Mouse (Mus musculus) kidney, adult 2 months (tissue): Measurements from ENCODE around the gene Cyp2d40. TPM values are rescaled to one million over a fixed set of nuclear protein-coding genes. Genes with fewer than 3 reads are reported as not detected.
"Not testable (repeated sequence)": the region's sequence is repeated elsewhere in the genome, so short reads cannot be mapped to it uniquely, and the experiment has no call there.

Experiments
- DNase-seq: peaks from one replicate; pipeline ENCODE4 v3.0.0; 2021
- H3K27ac ChIP-seq: fragments of 200-500 bp; 2 replicates; pipeline ENCODE4 v1.5.1; 2012; ENCODE audit warnings: low read depth, low read length, control low read depth, inconsistent platforms; ENCODE audit not compliant: insufficient read depth
- H3K27me3 ChIP-seq: fragments of 200-500 bp; replicated peaks from 2 replicates; pipeline ENCODE4 v1.6.1; 2012; ENCODE audit warnings: mild to moderate bottlenecking, moderate library complexity, low read length, inconsistent platforms; ENCODE audit not compliant: control insufficient read depth, insufficient read depth
- H3K36me3 ChIP-seq: fragments of 200-500 bp; 2 replicates; pipeline ENCODE4 v1.6.1; 2012; ENCODE audit warnings: mild to moderate bottlenecking, moderate library complexity, low read length, inconsistent platforms; ENCODE audit not compliant: control insufficient read depth, insufficient read depth
- H3K4me1 ChIP-seq: fragments of 200-500 bp; 2 replicates; pipeline ENCODE4 v1.6.1; 2011; ENCODE audit warnings: low read length; ENCODE audit not compliant: control insufficient read depth, insufficient read depth
- H3K4me3 ChIP-seq: fragments of 200-500 bp; 2 replicates; pipeline ENCODE4 v1.5.1; 2011; ENCODE audit warnings: mild to moderate bottlenecking, low read depth, low read length, control low read depth; ENCODE audit not compliant: insufficient read depth
- CTCF ChIP-seq: fragments of 200-500 bp; conservative IDR thresholded peaks from 2 replicates; pipeline ENCODE4 v1.5.1; 2011; ENCODE audit warnings: low read depth, mild to moderate bottlenecking, control low read depth, low read length, moderate library complexity, mixed read lengths; ENCODE audit not compliant: insufficient read depth, insufficient read length
- POLR2A ChIP-seq: fragments of 200-500 bp; IDR thresholded peaks from one replicate; pipeline ENCODE4 v1.6.1; 2011; ENCODE audit warnings: low read depth, low read length, control low read depth
- WGBS: fragments of 180-500 bp; shearing (Covaris S2); methylation state at CpG from one replicate; pipeline ENCODE4 v1.1.7; 2018; 5-methylcytosine and 5-hydroxymethylcytosine counted together
- polyA plus RNA-seq: library from polyadenylated mRNA; depleted of rRNA; stranded (reverse); fragments of >200 nt; gene quantifications from 2 replicates; pipeline ENCODE4 v1.2.3, GENCODE M21; 2012

Gene Cyp2d40
- polyA plus RNA-seq, 1 experiment: 0.06 TPM

GRCm38 (mm10) chr15:82794277-82794676 lies 30.3 kb upstream of the Cyp2d40 start, which contains the start of gene Cyp2d26:
TSS of gene Cyp2d26 (minus strand) at chr15:82794294.
- no peaks in the 10 kb centered on the region for H3K36me3 ChIP-seq
- no peaks in the 10 kb centered on the region for H3K27me3 ChIP-seq
- peak within 1 kb of the TSS; percentile 90 for H3K27ac ChIP-seq
- no peak for TF ChIP-seq CTCF
- TF ChIP-seq POLR2A: no peak
- H3K4me3 ChIP-seq: peak within 1 kb of the TSS; percentile 51
- DNase-seq: peak; percentile 91
- 46% methylated on average over 5 of the region's 5 CpGs for WGBS
- H3K4me1 ChIP-seq: peaks cover 2% of the 10 kb centered on the region; the same call in 1 of the 2 replicates

DNA sequence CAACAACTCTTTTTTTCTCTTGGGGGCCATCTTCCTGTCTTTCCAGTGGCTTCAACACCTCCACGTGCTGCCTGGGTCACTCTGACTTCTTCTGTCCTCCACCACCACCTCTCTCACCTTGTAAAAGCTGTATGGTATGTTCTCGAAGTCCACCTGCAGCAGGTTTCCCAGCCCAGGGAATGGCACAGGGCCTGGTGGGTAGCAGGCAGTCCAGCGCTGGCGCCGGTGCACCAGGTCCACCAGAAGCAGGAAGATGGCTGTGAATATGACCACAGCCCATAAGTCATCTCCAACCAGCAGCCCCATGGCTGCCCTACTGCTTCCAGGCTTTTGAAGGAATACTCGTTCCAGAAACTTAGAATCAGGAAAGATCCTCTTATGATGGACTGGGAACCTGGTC lies 29.9 kb upstream of the Cyp2d40 start:
- Histone ChIP-seq H3K4me3 (peak overlapping the region; percentile 48), H3K27ac (peak overlapping the region; percentile 90)

GRCm38 (mm10) chr15:82793454-82793853 lies 29.5 kb upstream of the Cyp2d40 start:
- H3K4me3 ChIP-seq: peak overlapping the region; percentile 48
- H3K27ac ChIP-seq: peak overlapping the region; percentile 90
- whole genome bisulfite sequencing: 57% methylated on average over 1 of the region's 1 CpGs
- DNase-seq: no peak
- H3K27me3 ChIP-seq: no peaks in the 10 kb centered on the region
- H3K4me1 ChIP-seq: peaks cover 2% of the 10 kb centered on the region; the same call in 1 of the 2 replicates
- H3K36me3 ChIP-seq: no peaks in the 10 kb centered on the region
- no peak for TF ChIP-seq CTCF
- no peak for TF ChIP-seq POLR2A

More for the DNA sequence above, 29.9 kb upstream of the Cyp2d40 start:
- no peak for DNase-seq
- 61% methylated on average over 6 of the region's 6 CpGs for WGBS
- Histone ChIP-seq H3K36me3 (no peaks in the 10 kb centered on the region), H3K4me1 (peaks cover 2% of the 10 kb centered on the region; the same call in 1 of the 2 replicates), H3K27me3 (no peaks in the 10 kb centered on the region)
- TF ChIP-seq POLR2A (no peak), CTCF (no peak)

- H3K4me3 ChIP-seq: peak overlapping the region; percentile 51
- H3K4me1 ChIP-seq: peaks cover 2% of the 10 kb centered on the region; the same call in 1 of the 2 replicates
- H3K36me3 ChIP-seq: no peaks in the 10 kb centered on the region
- no peaks in the 10 kb centered on the region for H3K27me3 ChIP-seq
- TF ChIP-seq CTCF: no peak
- no peak for TF ChIP-seq POLR2A
- WGBS: 57% methylated on average over 11 of the region's 11 CpGs
- DNase-seq: no peak
- H3K27ac ChIP-seq: peak overlapping the region; percentile 87
These were observed 28.6 kb upstream of the Cyp2d40 start for GRCm38 (mm10) chr15:82792566-82792965.

DNA sequence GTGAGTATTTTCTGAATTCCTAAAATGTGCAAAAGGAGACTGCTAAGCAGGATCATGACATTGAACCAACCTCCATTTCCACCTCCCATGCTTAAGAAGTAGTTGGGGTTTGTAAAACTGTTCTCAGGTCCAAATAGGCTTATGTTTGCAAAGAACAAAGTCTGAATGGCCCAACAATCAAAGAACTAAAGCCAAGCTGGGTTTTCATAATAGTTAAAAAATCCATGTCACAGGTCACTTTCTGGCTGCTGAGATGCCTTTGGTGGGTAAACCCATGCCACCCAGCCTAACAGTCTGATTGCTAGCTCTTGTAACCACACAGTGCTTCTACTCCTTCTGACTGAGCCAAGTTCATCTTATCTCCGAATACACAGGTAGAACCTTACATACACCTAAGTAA lies 20.6 kb upstream of the Cyp2d40 start:
- TF ChIP-seq CTCF: no peak
- no peak for TF ChIP-seq POLR2A
- H3K27me3 ChIP-seq: no peaks in the 10 kb centered on the region

DNA sequence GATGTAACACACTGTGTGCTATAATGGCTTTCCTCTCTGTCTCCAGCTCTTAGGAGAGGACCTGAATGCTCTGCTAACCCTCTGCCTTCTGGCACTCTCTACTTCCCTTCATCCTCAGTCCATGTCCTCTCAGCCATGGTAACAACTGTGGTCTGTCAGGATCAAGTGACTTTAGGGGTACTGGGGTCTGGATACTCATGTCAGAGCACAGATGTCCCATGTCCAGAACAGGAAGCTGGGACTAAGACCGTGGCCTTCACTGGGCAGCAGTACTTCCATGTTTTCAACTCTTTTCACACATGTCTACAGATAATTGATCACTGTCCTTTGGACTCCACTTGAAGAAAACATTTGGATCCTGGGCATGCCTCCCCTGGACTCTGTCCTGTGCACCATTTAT lies 19.8 kb upstream of the Cyp2d40 start:
- Histone ChIP-seq H3K27me3 (no peaks in the 10 kb centered on the region), H3K4me1 (no peaks in the 10 kb centered on the region), H3K36me3 (no peaks in the 10 kb centered on the region), H3K4me3 (no peak overlapping the region), H3K27ac (no peak overlapping the region)
- no peak for DNase-seq
- no peak for TF ChIP-seq CTCF
- no peak for TF ChIP-seq POLR2A
- WGBS: 46% methylated on average over 1 of the region's 1 CpGs

More for the DNA sequence above, 20.6 kb upstream of the Cyp2d40 start:
- Histone ChIP-seq H3K4me3 (no peak overlapping the region), H3K4me1 (no peaks in the 10 kb centered on the region), H3K36me3 (no peaks in the 10 kb centered on the region), H3K27ac (no peak overlapping the region)
- 89% methylated on average over 1 of the region's 1 CpGs for WGBS
- no peak for DNase-seq

DNA sequence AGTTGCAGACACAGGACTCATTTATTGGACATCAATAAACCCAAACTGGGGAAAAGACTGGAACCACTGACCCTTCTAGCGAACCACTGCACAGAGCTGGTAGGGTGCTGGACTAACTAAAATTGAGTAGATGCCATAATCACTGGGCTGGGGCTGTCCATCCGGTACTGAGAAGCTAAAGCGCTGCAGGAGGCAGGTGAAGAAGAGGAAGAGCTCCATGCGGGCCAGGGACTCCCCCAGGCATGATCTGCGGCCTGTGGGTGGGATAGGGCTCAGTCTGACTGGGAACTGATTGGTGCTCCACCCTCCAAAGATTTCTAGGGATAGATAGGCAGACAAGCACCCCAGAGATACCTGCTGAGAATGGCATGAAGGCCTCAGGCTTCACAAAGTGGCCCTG lies 13.9 kb upstream of the Cyp2d40 start:
- 90% methylated on average over 5 of the region's 5 CpGs for WGBS
- not testable (repeated sequence) for H3K4me3 ChIP-seq, H3K27ac ChIP-seq, H3K27me3 ChIP-seq, H3K4me1 ChIP-seq, H3K36me3 ChIP-seq, DNase-seq
